Mouse (Mus musculus): ENCODE results near the gene Mpdz. TPM values are rescaled to one million over a fixed set of nuclear protein-coding genes. Genes with fewer than 3 reads are reported as not detected.

Mpdz gene
- polyA plus RNA-seq, 1 experiment from 2014 or later: 45.3 TPM

DNA sequence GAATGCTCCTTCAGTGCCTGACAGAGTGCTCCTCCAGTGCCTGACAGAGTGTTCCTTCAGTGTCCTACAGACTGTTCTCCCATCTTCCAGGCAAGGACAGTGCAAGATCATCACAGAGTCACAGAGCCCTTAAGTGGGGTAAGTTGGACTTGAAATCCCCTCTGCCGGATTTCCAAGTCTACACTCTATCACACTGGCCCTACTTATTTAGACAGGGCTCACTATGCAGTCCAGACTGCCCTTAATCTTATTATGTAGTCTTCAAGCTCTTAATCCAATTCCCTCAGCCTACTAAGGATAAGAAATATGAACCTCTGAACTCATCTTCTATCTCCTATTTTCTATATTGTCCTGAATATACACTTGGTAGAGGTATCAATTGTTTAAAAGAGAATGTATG is 19.1 kb downstream of the Mpdz start:
- H3K27me3 ChIP-seq (ENCODE audit: control insufficient read depth, insufficient read depth, low read length): no peaks in the 10 kb centered on the region
- H3K4me1 ChIP-seq (replicated peaks; ENCODE audit: control insufficient read depth, insufficient read depth, low read length): no peaks in the 10 kb centered on the region
- H3K9ac ChIP-seq (ENCODE audit: low read depth, low read length): no peak overlapping the region
- no peaks in the 10 kb centered on the region for H3K36me3 ChIP-seq (ENCODE audit: control insufficient read depth, insufficient read depth, low read length)
- ATAC-seq (ENCODE audit: low FRiP score) (no peak), DNase-seq (ENCODE audit: low spot score) (no peak)
- no peak overlapping the region for H3K4me3 ChIP-seq (ENCODE audit: low read depth, low read length)
- H3K4me2 ChIP-seq (replicated peaks; ENCODE audit: low read depth, low read length): no peak overlapping the region
- H3K9me3 ChIP-seq (ENCODE audit: control insufficient read depth, low read length): no peaks in the 10 kb centered on the region
- 81% methylated on average over 1 of the region's 1 CpGs for WGBS
- no peak overlapping the region for H3K27ac ChIP-seq (ENCODE audit: low read depth, low read length)

DNA sequence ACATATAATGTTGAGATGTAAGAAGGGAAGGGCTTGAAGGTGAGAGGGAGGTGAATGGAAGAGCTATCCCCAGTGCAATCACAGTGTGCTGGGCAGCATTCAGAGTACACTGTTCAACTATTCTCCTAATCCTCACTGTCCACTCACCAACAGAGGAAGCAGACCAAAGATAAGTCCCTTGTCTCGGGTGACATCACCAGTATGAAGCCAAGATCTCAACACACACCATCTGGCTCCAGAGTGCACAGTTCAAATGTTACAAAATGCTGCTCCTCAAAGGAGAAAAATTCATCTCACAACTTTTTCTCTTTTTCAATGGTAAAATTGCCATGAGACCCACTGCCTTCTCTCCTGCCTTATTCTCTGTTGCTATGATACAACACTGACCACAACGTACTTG is 21.0 kb downstream of the Mpdz start:
- Histone ChIP-seq H3K9me3 (ENCODE audit: control insufficient read depth, low read length) (no peaks in the 10 kb centered on the region), H3K4me2 (replicated peaks; ENCODE audit: low read depth, low read length) (no peak overlapping the region), H3K4me3 (ENCODE audit: low read depth, low read length) (no peak overlapping the region), H3K4me1 (replicated peaks; ENCODE audit: control insufficient read depth, insufficient read depth, low read length) (no peaks in the 10 kb centered on the region), H3K27me3 (ENCODE audit: control insufficient read depth, insufficient read depth, low read length) (no peaks in the 10 kb centered on the region), H3K27ac (ENCODE audit: low read depth, low read length) (no peak overlapping the region), H3K36me3 (ENCODE audit: control insufficient read depth, insufficient read depth, low read length) (no peaks in the 10 kb centered on the region), H3K9ac (ENCODE audit: low read depth, low read length) (no peak overlapping the region)
- ATAC-seq (ENCODE audit: low FRiP score) (no peak), DNase-seq (ENCODE audit: low spot score) (no peak)
- 78% methylated on average over 2 of the region's 2 CpGs for WGBS

DNA sequence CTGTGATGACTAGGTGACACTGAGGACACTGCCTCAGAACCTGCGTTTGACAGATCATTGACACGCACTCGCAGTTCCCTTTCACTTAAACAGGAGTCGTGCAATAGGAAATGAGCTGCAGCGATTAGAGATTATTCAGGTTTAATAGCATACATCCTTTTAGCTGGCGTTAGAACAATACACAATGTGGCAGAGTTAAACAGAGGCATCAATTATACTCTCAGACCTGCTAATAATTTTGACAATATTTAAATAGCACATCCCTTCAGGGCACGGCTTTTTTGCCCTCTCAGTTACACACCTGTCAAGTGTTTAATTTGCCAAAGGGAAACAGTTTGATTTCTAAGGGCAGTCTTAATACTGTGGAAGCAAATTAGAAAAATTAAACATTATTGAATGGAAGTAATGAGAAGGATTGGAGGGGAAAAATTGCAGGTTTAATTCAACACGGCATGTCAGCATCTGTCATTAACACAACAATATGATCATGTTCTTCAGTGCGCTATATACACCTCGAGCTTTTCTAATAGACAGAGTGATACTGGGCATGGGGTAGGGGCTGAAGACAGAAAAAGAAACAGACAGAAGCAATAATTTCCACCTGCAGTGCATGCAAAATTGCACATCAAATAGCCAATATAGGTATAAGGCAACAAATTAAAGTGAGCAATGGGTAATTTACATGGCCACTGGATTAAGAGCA is 27.1 kb downstream of the Mpdz start:
- Histone ChIP-seq H3K4me2 (replicated peaks; ENCODE audit: low read depth, low read length) (no peak overlapping the region), H3K9ac (ENCODE audit: low read depth, low read length) (no peak overlapping the region), H3K27ac (ENCODE audit: low read depth, low read length) (no peak overlapping the region), H3K4me3 (ENCODE audit: low read depth, low read length) (no peak overlapping the region), H3K4me1 (replicated peaks; ENCODE audit: control insufficient read depth, insufficient read depth, low read length) (no peaks in the 10 kb centered on the region), H3K27me3 (ENCODE audit: control insufficient read depth, insufficient read depth, low read length) (no peaks in the 10 kb centered on the region), H3K9me3 (ENCODE audit: control insufficient read depth, low read length) (no peaks in the 10 kb centered on the region), H3K36me3 (ENCODE audit: control insufficient read depth, insufficient read depth, low read length) (no peaks in the 10 kb centered on the region)
- no peak for DNase-seq (ENCODE audit: low spot score)
- 78% methylated on average over 10 of the region's 10 CpGs for WGBS
- peak; percentile 56; the same call in 1 of the 2 replicates for ATAC-seq (ENCODE audit: low FRiP score)

DNA sequence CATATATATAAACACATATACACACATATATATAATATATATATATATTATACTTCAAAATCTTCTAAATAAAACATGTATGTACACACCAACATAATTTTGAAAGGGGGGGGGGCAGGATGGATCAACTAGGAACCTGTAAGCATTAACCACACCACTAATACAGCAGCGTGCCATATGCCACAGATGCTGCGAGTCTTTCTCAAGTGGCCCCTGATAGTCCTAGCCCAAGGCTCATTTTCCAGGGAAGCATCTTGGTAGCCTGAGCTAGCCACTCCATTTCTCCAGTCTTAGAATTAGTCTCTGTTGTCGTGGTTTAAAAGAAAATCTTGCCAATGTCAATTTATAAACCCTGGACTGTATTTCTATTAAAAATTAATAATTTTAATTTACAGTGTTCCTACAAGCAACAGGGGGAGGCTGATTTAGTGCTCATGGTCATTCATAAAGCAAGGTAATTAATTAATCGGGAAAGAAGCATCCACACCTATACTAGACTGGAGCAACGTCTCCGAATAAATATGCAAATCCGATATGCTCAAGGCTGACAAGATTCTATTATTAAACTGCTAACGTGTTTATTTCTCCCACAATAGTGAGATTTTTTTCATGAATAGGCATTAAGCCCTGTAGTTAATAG is 27.8 kb downstream of the Mpdz start:
- 86% methylated on average over 8 of the region's 8 CpGs for WGBS
- Histone ChIP-seq H3K4me2 (replicated peaks; ENCODE audit: low read depth, low read length) (no peak overlapping the region), H3K36me3 (ENCODE audit: control insufficient read depth, insufficient read depth, low read length) (no peaks in the 10 kb centered on the region), H3K27me3 (ENCODE audit: control insufficient read depth, insufficient read depth, low read length) (no peaks in the 10 kb centered on the region), H3K9me3 (ENCODE audit: control insufficient read depth, low read length) (no peaks in the 10 kb centered on the region), H3K9ac (ENCODE audit: low read depth, low read length) (no peak overlapping the region), H3K4me3 (ENCODE audit: low read depth, low read length) (no peak overlapping the region), H3K4me1 (replicated peaks; ENCODE audit: control insufficient read depth, insufficient read depth, low read length) (no peaks in the 10 kb centered on the region), H3K27ac (ENCODE audit: low read depth, low read length) (no peak overlapping the region)
- DNase-seq (ENCODE audit: low spot score): no peak
- ATAC-seq (ENCODE audit: low FRiP score): 0 out of 2 replicates have a peak, but pooled peaks have one; percentile 17

DNA sequence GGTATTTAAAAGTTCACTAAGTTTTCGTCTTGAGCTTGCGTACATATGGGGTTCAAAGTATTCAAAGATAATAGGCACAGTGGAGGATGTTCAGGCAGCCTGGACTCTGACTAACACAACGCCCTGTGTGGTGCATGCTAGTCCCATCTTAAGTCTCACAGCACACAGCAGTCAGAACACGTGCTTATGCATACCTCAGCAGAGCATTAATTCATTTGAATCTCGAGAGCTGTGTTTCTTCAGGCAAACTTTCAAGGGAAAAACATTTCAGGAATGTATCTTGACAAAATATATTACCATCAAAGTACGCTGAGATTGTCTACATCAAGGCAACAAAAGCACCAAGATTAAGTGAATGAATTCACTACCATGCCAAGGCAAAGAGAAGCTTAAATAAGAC is 45.7 kb downstream of the Mpdz start:
- ATAC-seq (ENCODE audit: low FRiP score) (no peak), DNase-seq (ENCODE audit: low spot score) (no peak)
- Histone ChIP-seq H3K4me1 (replicated peaks; ENCODE audit: control insufficient read depth, insufficient read depth, low read length) (no peaks in the 10 kb centered on the region), H3K9ac (ENCODE audit: low read depth, low read length) (no peak overlapping the region), H3K9me3 (ENCODE audit: control insufficient read depth, low read length) (no peaks in the 10 kb centered on the region), H3K4me3 (ENCODE audit: low read depth, low read length) (no peak overlapping the region), H3K27ac (ENCODE audit: low read depth, low read length) (no peak overlapping the region), H3K36me3 (ENCODE audit: control insufficient read depth, insufficient read depth, low read length) (no peaks in the 10 kb centered on the region), H3K27me3 (ENCODE audit: control insufficient read depth, insufficient read depth, low read length) (no peaks in the 10 kb centered on the region), H3K4me2 (replicated peaks; ENCODE audit: low read depth, low read length) (no peak overlapping the region)
- WGBS: 92% methylated on average over 6 of the region's 6 CpGs

DNA sequence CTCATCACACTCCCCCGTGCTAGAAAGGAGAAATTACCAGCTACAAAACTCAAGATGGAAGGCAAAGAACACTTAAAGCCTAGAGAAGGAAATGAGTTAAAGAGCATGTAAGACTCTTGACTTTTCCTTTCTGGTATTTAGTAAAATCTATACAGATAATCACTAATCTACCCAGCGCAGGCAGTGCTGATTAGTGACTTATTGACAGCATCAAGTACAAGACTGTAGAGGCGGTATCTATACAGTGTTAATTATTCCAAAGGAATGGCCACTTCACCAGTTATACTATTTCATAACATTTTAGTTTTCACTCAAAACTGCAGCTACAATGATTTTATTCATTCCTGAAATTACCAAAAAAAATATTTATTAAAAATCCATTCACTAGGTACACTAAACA is 49.7 kb downstream of the Mpdz start:
- Histone ChIP-seq H3K9ac (ENCODE audit: low read depth, low read length) (no peak overlapping the region), H3K9me3 (ENCODE audit: control insufficient read depth, low read length) (no peaks in the 10 kb centered on the region), H3K4me3 (ENCODE audit: low read depth, low read length) (no peak overlapping the region), H3K36me3 (ENCODE audit: control insufficient read depth, insufficient read depth, low read length) (no peaks in the 10 kb centered on the region), H3K4me2 (replicated peaks; ENCODE audit: low read depth, low read length) (no peak overlapping the region), H3K27me3 (ENCODE audit: control insufficient read depth, insufficient read depth, low read length) (no peaks in the 10 kb centered on the region), H3K4me1 (replicated peaks; ENCODE audit: control insufficient read depth, insufficient read depth, low read length) (no peaks in the 10 kb centered on the region), H3K27ac (ENCODE audit: low read depth, low read length) (no peak overlapping the region)
- no peak; the same call in 1 of the 2 replicates for ATAC-seq (ENCODE audit: low FRiP score)
- no peak for DNase-seq (ENCODE audit: low spot score)
- 86% methylated on average over 3 of the region's 3 CpGs for WGBS

DNA sequence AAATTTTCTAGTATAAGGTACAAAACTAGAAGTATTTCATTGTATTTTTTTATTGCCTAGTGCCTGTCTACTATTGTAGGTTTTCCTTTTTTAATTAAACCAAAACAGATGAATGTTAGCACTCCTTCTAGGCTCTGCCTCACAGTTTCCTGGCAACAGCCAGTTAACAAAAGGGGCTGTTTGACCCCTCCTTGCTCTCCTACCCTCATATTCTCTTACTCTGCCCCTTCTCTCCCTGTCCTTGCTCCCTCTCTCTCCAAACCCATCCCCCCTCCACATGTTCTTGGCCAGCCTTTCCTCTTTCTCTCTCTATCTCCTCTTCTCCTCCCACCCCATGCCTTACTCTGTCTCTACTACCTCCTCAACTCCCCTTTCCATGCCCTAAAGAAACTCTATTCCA is 53.4 kb downstream of the Mpdz start:
- DNase-seq (ENCODE audit: low spot score) (peak; percentile 15), ATAC-seq (ENCODE audit: low FRiP score) (0 out of 2 replicates have a peak, but pooled peaks have one; percentile 25)
- H3K9ac ChIP-seq (ENCODE audit: low read depth, low read length): no peak overlapping the region
- no peaks in the 10 kb centered on the region for H3K36me3 ChIP-seq (ENCODE audit: control insufficient read depth, insufficient read depth, low read length)
- H3K9me3 ChIP-seq (ENCODE audit: control insufficient read depth, low read length): no peaks in the 10 kb centered on the region
- H3K4me1 ChIP-seq (replicated peaks; ENCODE audit: control insufficient read depth, insufficient read depth, low read length): no peaks in the 10 kb centered on the region
- 0 out of 2 replicates have a peak overlapping the region, but pooled peaks have one; percentile 30 for H3K27ac ChIP-seq (ENCODE audit: low read depth, low read length)
- no peak overlapping the region for H3K4me2 ChIP-seq (replicated peaks; ENCODE audit: low read depth, low read length)
- no peak overlapping the region for H3K4me3 ChIP-seq (ENCODE audit: low read depth, low read length)
- H3K27me3 ChIP-seq (ENCODE audit: control insufficient read depth, insufficient read depth, low read length): no peaks in the 10 kb centered on the region

DNA sequence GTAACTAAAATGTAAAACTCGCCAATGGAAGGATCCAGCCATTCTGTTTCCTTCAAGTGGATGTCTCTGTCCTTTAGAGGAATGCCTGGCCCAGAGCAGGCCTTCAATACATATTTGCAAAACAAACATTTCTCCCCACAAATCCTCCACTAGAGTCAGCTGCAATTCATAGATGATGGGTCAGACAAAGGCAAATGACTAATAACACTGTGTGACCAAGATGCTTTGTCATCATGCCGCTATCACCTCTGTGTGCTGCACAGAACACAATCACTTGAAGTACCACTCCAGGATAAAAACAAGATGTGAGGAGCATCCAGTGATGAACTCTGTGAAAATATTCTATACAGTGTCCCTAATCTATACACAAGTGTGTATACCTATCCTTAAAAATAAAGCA is 55.0 kb downstream of the Mpdz start:
- Histone ChIP-seq H3K27ac (ENCODE audit: low read depth, low read length) (no peak overlapping the region), H3K27me3 (ENCODE audit: control insufficient read depth, insufficient read depth, low read length) (no peaks in the 10 kb centered on the region), H3K4me1 (replicated peaks; ENCODE audit: control insufficient read depth, insufficient read depth, low read length) (no peaks in the 10 kb centered on the region), H3K9me3 (ENCODE audit: control insufficient read depth, low read length) (no peaks in the 10 kb centered on the region), H3K4me2 (replicated peaks; ENCODE audit: low read depth, low read length) (no peak overlapping the region), H3K9ac (ENCODE audit: low read depth, low read length) (no peak overlapping the region), H3K36me3 (ENCODE audit: control insufficient read depth, insufficient read depth, low read length) (no peaks in the 10 kb centered on the region), H3K4me3 (ENCODE audit: low read depth, low read length) (no peak overlapping the region)
- DNase-seq (ENCODE audit: low spot score) (no peak), ATAC-seq (ENCODE audit: low FRiP score) (no peak)
- 89% methylated on average over 2 of the region's 2 CpGs for WGBS

DNA sequence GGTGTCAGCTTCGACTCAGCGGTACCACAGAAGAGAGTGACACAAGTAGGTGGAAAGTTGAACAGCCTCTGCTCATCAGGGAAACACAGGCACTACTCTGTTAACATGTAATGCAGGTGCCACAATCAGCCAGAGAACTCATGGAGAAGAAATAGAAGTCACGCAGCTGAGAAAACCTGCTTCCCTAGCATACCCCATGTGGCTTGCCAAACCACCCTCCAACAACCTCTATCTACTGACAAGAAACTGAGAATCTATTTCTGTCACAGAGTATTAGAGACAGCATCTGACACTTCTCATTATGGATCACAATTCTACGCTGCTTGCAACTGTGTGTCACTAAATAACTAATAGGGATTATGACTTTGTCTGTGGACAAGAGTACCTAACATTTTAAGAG is 70.3 kb downstream of the Mpdz start:
- H3K4me3 ChIP-seq (ENCODE audit: low read depth, low read length): no peak overlapping the region
- ATAC-seq (ENCODE audit: low FRiP score) (no peak), DNase-seq (ENCODE audit: low spot score) (no peak)
- no peak overlapping the region for H3K27ac ChIP-seq (ENCODE audit: low read depth, low read length)
- no peaks in the 10 kb centered on the region for H3K9me3 ChIP-seq (ENCODE audit: control insufficient read depth, low read length)
- no peak overlapping the region for H3K4me2 ChIP-seq (replicated peaks; ENCODE audit: low read depth, low read length)
- H3K4me1 ChIP-seq (replicated peaks; ENCODE audit: control insufficient read depth, insufficient read depth, low read length): no peaks in the 10 kb centered on the region
- H3K9ac ChIP-seq (ENCODE audit: low read depth, low read length): no peak overlapping the region
- WGBS: 93% methylated on average over 4 of the region's 4 CpGs
- H3K27me3 ChIP-seq (ENCODE audit: control insufficient read depth, insufficient read depth, low read length): no peaks in the 10 kb centered on the region
- H3K36me3 ChIP-seq (ENCODE audit: control insufficient read depth, insufficient read depth, low read length): no peaks in the 10 kb centered on the region

Data from hindbrain, embryonic 11.5 days (tissue).